Comparison of ENCODE assay signal across 37 mouse cellular contexts in the genomic region with DNA sequence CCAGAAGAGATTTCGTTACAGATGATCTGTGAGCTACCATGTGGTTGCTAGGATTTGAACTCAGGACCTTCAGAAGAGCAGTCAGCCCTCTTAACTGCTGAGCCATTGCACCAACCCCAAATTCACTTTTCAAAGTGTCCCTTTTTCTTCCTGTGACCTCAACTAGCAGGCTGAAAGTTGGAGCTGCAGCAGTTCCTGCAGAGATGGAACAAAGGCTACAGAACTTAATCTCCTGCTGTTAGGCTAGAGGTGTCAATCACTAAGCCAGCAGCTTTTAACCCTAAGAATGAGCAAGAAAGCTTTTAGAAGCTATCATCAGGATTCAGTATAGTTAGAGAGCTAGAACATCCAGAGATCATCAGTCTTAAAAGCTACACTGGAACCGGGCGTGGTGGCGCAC. TPM values are rescaled to one million over a fixed set of nuclear protein-coding genes. Genes with fewer than 3 reads are reported as not detected.
"Had no signal": no experiment of that assay in that cellular context is flagged by ENCODE, and none has a peak within 500 bp of the region (broad histone marks: within the 10 kb centered on the region; RNA-seq: fewer than 3 reads in every experiment).

No protein-coding gene starts in this region.

- H3K4me1 ChIP-seq: heart, embryonic 15.5 days; hindbrain, embryonic 13.5 days; hindbrain, embryonic 15.5 days; kidney, embryonic 15.5 days; limb, embryonic 10.5 days; limb, embryonic 12.5 days had no signal

- H3K27me3 ChIP-seq: heart, embryonic 13.5 days; heart, embryonic 15.5 days; hindbrain, embryonic 13.5 days; hindbrain, embryonic 15.5 days; kidney, embryonic 15.5 days; limb, embryonic 12.5 days; liver, embryonic 13.5 days; liver, embryonic 15.5 days had no signal

- H3K4me3 ChIP-seq: heart, embryonic 13.5 days; heart, embryonic 15.5 days; hindbrain, embryonic 13.5 days; hindbrain, embryonic 15.5 days; kidney, embryonic 15.5 days; layer of hippocampus, adult 2 months; left cerebral cortex, adult 2 months; limb, embryonic 10.5 days; limb, embryonic 12.5 days; liver, embryonic 13.5 days; liver, embryonic 15.5 days had no signal

- DNase-seq: gastrocnemius, postnatal 14 days; gastrocnemius, postnatal 36 days; heart, adult 18-20 months; heart, postnatal 14 days; heart, postnatal 36 days; kidney, adult 11 months; kidney, adult 2 months; kidney, adult 9 months; kidney, postnatal 25 days; kidney, postnatal 4 days; liver; liver, embryonic 13.5 days had no signal

- H3K27ac ChIP-seq: heart, embryonic 13.5 days; heart, embryonic 15.5 days; hindbrain, embryonic 13.5 days; hindbrain, embryonic 15.5 days; hindbrain, postnatal 0 days; kidney, embryonic 15.5 days; kidney, postnatal 0 days; layer of hippocampus, adult 2 months; left cerebral cortex, adult 2 months; limb, embryonic 10.5 days; limb, embryonic 12.5 days; liver, embryonic 13.5 days; liver, embryonic 15.5 days had no signal

- H3K9me3 ChIP-seq: heart, embryonic 13.5 days; heart, embryonic 15.5 days; hindbrain, embryonic 13.5 days; hindbrain, embryonic 15.5 days; kidney, embryonic 15.5 days; limb, embryonic 10.5 days; limb, embryonic 12.5 days; liver, embryonic 13.5 days; liver, embryonic 15.5 days had no signal

- H3K36me3 ChIP-seq: heart, embryonic 13.5 days; heart, embryonic 15.5 days; hindbrain, embryonic 13.5 days; hindbrain, embryonic 15.5 days; kidney, embryonic 15.5 days; limb, embryonic 10.5 days; limb, embryonic 12.5 days; liver, embryonic 13.5 days; liver, embryonic 15.5 days had no signal

RNA-seq across cellular contexts. Expression of a gene that starts 54.3 kb away (rescaled TPM):
- total RNA-seq: gastrocnemius, adult 18-20 months; gastrocnemius, adult 8-10 months; gastrocnemius, postnatal 14 days; gastrocnemius, postnatal 36 days; heart, adult 8-10 months; heart, postnatal 14 days; heart, postnatal 36 days; hindbrain, postnatal 0 days; layer of hippocampus, adult 2 months; layer of hippocampus, postnatal 10 days; layer of hippocampus, postnatal 25 days; left cerebral cortex, adult 2 months; left cerebral cortex, postnatal 14 days; left cerebral cortex, postnatal 36 days had no signal
- polyA plus RNA-seq: heart, embryonic 11.5 days; heart, embryonic 13.5 days; heart, embryonic 15.5 days; heart, postnatal 0 days; hindbrain, embryonic 11.5 days; hindbrain, embryonic 13.5 days; hindbrain, embryonic 15.5 days; hindbrain, postnatal 0 days; intestine, embryonic 14.5 days; intestine, embryonic 16.5 days; kidney, embryonic 15.5 days; kidney, postnatal 0 days; limb, embryonic 10.5 days; limb, embryonic 12.5 days; liver, embryonic 11.5 days; liver, embryonic 15.5 days had no signal
